Mouse (Mus musculus): ENCODE measurements at regions not wholly inside any gene's neighbourhood (a gene's known extent, or its start where the extent isn't known, plus 50 kb on each side); places are given as distances from the start of the nearest gene placed in this dataset.

GRCm38 (mm10) chr3:126105086-126105485, 166.7 kb upstream of the Ugt8a start:
- ATAC-seq (ENCODE audit: low FRiP score), result no peak
- Histone ChIP-seq H3K4me2 (ENCODE audit: low read depth, low read length, poor library complexity, severe bottlenecking) (no peak overlapping the region), H3K9ac (replicated peaks; ENCODE audit: low read length, poor library complexity, severe bottlenecking) (no peak overlapping the region), H3K36me3 (ENCODE audit: insufficient read depth, low read length) (no peaks in the 10 kb centered on the region), H3K27me3 (ENCODE audit: insufficient read depth, low read length) (no peaks in the 10 kb centered on the region), H3K4me3 (ENCODE audit: low read depth, low read length) (no peak overlapping the region), H3K27ac (ENCODE audit: low read depth, low read length) (no peak overlapping the region), H3K9me3 (ENCODE audit: low read length) (no peaks in the 10 kb centered on the region), H3K4me1 (ENCODE audit: insufficient read depth, low read length) (no peaks in the 10 kb centered on the region)
- TF ChIP-seq CTCF (IDR thresholded peaks at IDR 0.05), result no peak
- no peak for DNase-seq (ENCODE audit: low spot score)
- WGBS, result 90% methylated on average over 2 of the region's 2 CpGs

- H3K4me2 ChIP-seq (ENCODE audit: low read depth, low read length, poor library complexity, severe bottlenecking), result no peak overlapping the region
- no peak overlapping the region for H3K9ac ChIP-seq (replicated peaks; ENCODE audit: low read length, poor library complexity, severe bottlenecking)
- no peaks in the 10 kb centered on the region for H3K4me1 ChIP-seq (ENCODE audit: insufficient read depth, low read length)
- H3K9me3 ChIP-seq (ENCODE audit: low read length), result no peaks in the 10 kb centered on the region
- WGBS, result 92% methylated on average over 6 of the region's 6 CpGs
- no peaks in the 10 kb centered on the region for H3K36me3 ChIP-seq (ENCODE audit: insufficient read depth, low read length)
- TF ChIP-seq CTCF (IDR thresholded peaks at IDR 0.05), result no peak
- DNase-seq (ENCODE audit: low spot score), result no peak
- no peak for ATAC-seq (ENCODE audit: low FRiP score)
- H3K27me3 ChIP-seq (ENCODE audit: insufficient read depth, low read length), result no peaks in the 10 kb centered on the region
- H3K4me3 ChIP-seq (ENCODE audit: low read depth, low read length), result no peak overlapping the region
- no peak overlapping the region for H3K27ac ChIP-seq (ENCODE audit: low read depth, low read length)
Observed at GRCm38 (mm10) chr3:126109371-126109770, 171.0 kb upstream of the Ugt8a start.

GRCm38 (mm10) chr3:126117849-126118248, 179.4 kb upstream of the Ugt8a start:
- Histone ChIP-seq H3K9me3 (ENCODE audit: low read length) (no peaks in the 10 kb centered on the region), H3K4me2 (ENCODE audit: low read depth, low read length, poor library complexity, severe bottlenecking) (no peak overlapping the region), H3K36me3 (ENCODE audit: insufficient read depth, low read length) (no peaks in the 10 kb centered on the region), H3K27me3 (ENCODE audit: insufficient read depth, low read length) (no peaks in the 10 kb centered on the region), H3K27ac (ENCODE audit: low read depth, low read length) (no peak overlapping the region), H3K4me3 (ENCODE audit: low read depth, low read length) (no peak overlapping the region), H3K9ac (replicated peaks; ENCODE audit: low read length, poor library complexity, severe bottlenecking) (no peak overlapping the region), H3K4me1 (ENCODE audit: insufficient read depth, low read length) (no peaks in the 10 kb centered on the region)
- no peak for ATAC-seq (ENCODE audit: low FRiP score)
- WGBS, result 74% methylated on average over 2 of the region's 2 CpGs
- TF ChIP-seq CTCF (IDR thresholded peaks at IDR 0.05), result no peak
- DNase-seq (ENCODE audit: low spot score), result no peak

GRCm38 (mm10) chr3:126122323-126123259, 184.2 kb upstream of the Ugt8a start:
- Histone ChIP-seq H3K4me1 (ENCODE audit: insufficient read depth, low read length) (no peaks in the 10 kb centered on the region), H3K9ac (replicated peaks; ENCODE audit: low read length, poor library complexity, severe bottlenecking) (no peak overlapping the region), H3K27ac (ENCODE audit: low read depth, low read length) (no peak overlapping the region), H3K4me2 (ENCODE audit: low read depth, low read length, poor library complexity, severe bottlenecking) (no peak overlapping the region), H3K27me3 (ENCODE audit: insufficient read depth, low read length) (no peaks in the 10 kb centered on the region), H3K9me3 (ENCODE audit: low read length) (no peaks in the 10 kb centered on the region), H3K36me3 (ENCODE audit: insufficient read depth, low read length) (no peaks in the 10 kb centered on the region), H3K4me3 (ENCODE audit: low read depth, low read length) (no peak overlapping the region)
- ATAC-seq (ENCODE audit: low FRiP score), result no peak
- DNase-seq (ENCODE audit: low spot score), result no peak
- TF ChIP-seq CTCF (IDR thresholded peaks at IDR 0.05), result no peak
- WGBS, result 72% methylated on average over 2 of the region's 2 CpGs

- peak; percentile 3 for DNase-seq (ENCODE audit: low spot score)
- no peak for ATAC-seq (ENCODE audit: low FRiP score)
- H3K4me3 ChIP-seq (ENCODE audit: low read depth, low read length), result no peak overlapping the region
- H3K36me3 ChIP-seq (ENCODE audit: insufficient read depth, low read length), result no peaks in the 10 kb centered on the region
- 73% methylated on average over 1 of the region's 1 CpGs for WGBS
- H3K4me1 ChIP-seq (ENCODE audit: insufficient read depth, low read length), result no peaks in the 10 kb centered on the region
- TF ChIP-seq CTCF (IDR thresholded peaks at IDR 0.05), result no peak
- no peaks in the 10 kb centered on the region for H3K9me3 ChIP-seq (ENCODE audit: low read length)
- no peak overlapping the region for H3K27ac ChIP-seq (ENCODE audit: low read depth, low read length)
- no peak overlapping the region for H3K9ac ChIP-seq (replicated peaks; ENCODE audit: low read length, poor library complexity, severe bottlenecking)
- no peak overlapping the region for H3K4me2 ChIP-seq (ENCODE audit: low read depth, low read length, poor library complexity, severe bottlenecking)
- no peaks in the 10 kb centered on the region for H3K27me3 ChIP-seq (ENCODE audit: insufficient read depth, low read length)
Observed at GRCm38 (mm10) chr3:126166542-126166941, 196.9 kb upstream of the Arsj start.

- 86% methylated on average over 3 of the region's 3 CpGs for WGBS
- H3K4me1 ChIP-seq (ENCODE audit: insufficient read depth, low read length), result no peaks in the 10 kb centered on the region
- ATAC-seq (ENCODE audit: low FRiP score) (no peak), DNase-seq (ENCODE audit: low spot score) (no peak)
- no peak overlapping the region for H3K4me2 ChIP-seq (ENCODE audit: low read depth, low read length, poor library complexity, severe bottlenecking)
- no peaks in the 10 kb centered on the region for H3K36me3 ChIP-seq (ENCODE audit: insufficient read depth, low read length)
- TF ChIP-seq CTCF (IDR thresholded peaks at IDR 0.05), result no peak
- no peak overlapping the region for H3K4me3 ChIP-seq (ENCODE audit: low read depth, low read length)
- no peak overlapping the region for H3K27ac ChIP-seq (ENCODE audit: low read depth, low read length)
- no peaks in the 10 kb centered on the region for H3K9me3 ChIP-seq (ENCODE audit: low read length)
- H3K9ac ChIP-seq (replicated peaks; ENCODE audit: low read length, poor library complexity, severe bottlenecking), result no peak overlapping the region
- no peaks in the 10 kb centered on the region for H3K27me3 ChIP-seq (ENCODE audit: insufficient read depth, low read length)
Observed at GRCm38 (mm10) chr3:126209024-126209423, 154.5 kb upstream of the Arsj start.

All from midbrain, postnatal 0 days (tissue).